Mouse (Mus musculus): ENCODE results near the gene Rab11fip3.

GRCm38 (mm10) chr17:25941511-25942241, 127.7 kb downstream of the Rab11fip3 start:
- TF ChIP-seq ZC3H11A (IDR thresholded peaks at IDR 0.05; ENCODE audit: borderline replicate concordance, low read depth, low read length) (no peak), ZNF384 (IDR thresholded peaks at IDR 0.05; ENCODE audit: low read depth, low read length) (no peak), CHD2 (IDR thresholded peaks at IDR 0.05; ENCODE audit: low read depth, low read length) (no peak), MAFK (IDR thresholded peaks at IDR 0.05; ENCODE audit: insufficient read depth, low read depth, low read length) (no peak)
